Comparison of ENCODE assay signal across 19 mouse cellular contexts in genomic region chr9:114019012-114019762, GRCm38 (mm10). TPM values are rescaled to one million over a fixed set of nuclear protein-coding genes. Genes with fewer than 3 reads are reported as not detected.
DNase-seq lines count a peak whose midpoint lies in the region; ATAC-seq lines count a peak whose summit lies in the region.
"Had no signal": no experiment of that assay in that cellular context is flagged by ENCODE, and none has a peak within 500 bp of the region (broad histone marks: within the 10 kb centered on the region; RNA-seq: fewer than 3 reads in every experiment).

No protein-coding gene starts in this region.

- ATAC-seq in common myeloid progenitor, adult 5-6 weeks (replicated peaks; ENCODE audit: low read depth, poor library complexity, severe bottlenecking) = 0 out of 2 replicates have a peak, but pooled peaks have one; percentile 4
- ATAC-seq in megakaryocyte, adult 5-6 weeks (ENCODE audit: poor library complexity, severe bottlenecking) = peak; percentile 56
- ATAC-seq: forebrain, embryonic 13.5 days; forebrain, embryonic 16.5 days; intestine, postnatal 0 days had no signal

- DNase-seq in 416B (ENCODE audit: low read depth) = peak; percentile 57
- no peak for DNase-seq in frontal cortex, postnatal 10 days (ENCODE audit: low spot score in 2 of 2)
- DNase-seq in kidney, adult 9 months = no peak
- no peak for DNase-seq in adrenal gland, adult 2 months
- DNase-seq: adrenal gland, adult 8-10 months; adrenal gland, postnatal 25 days; cerebellum, adult 2 months; cerebellum, postnatal 10 days; cerebellum, postnatal 36 days; gastrocnemius, adult 2 months; gastrocnemius, postnatal 25 days had no signal

RNA-seq across cellular contexts. Expression of gene Fbxl2, which starts 26.8 kb away (rescaled TPM):
- 0.49 and 0.78 TPM in 2 replicates for total RNA-seq in common myeloid progenitor, adult 5-6 weeks (2017)
- 3.5 TPM in 2 replicates for total RNA-seq in megakaryocyte, adult 5-6 weeks (2015)
- 3.8 and 6.7 TPM in 2 replicates for total RNA-seq in megakaryocyte, adult 5-6 weeks (2017)
- 1 to 10 TPM; 1.9 to 2.1 TPM for total RNA-seq in adrenal gland, adult 2 months (2021)
- 4.3 TPM in 2 replicates for polyA plus RNA-seq in adrenal gland, adult 2 months (2012; rRNA removed)

RNA-seq across cellular contexts. Expression of gene Susd5, which starts 37.8 kb away (rescaled TPM):
- total RNA-seq in common myeloid progenitor, adult 5-6 weeks (2017) = not detected in 2 replicates
- total RNA-seq in megakaryocyte, adult 5-6 weeks (2015) = 0.32 TPM in 1 of 2 replicates, not detected in the other
- total RNA-seq in megakaryocyte, adult 5-6 weeks (2017) = not detected in 2 replicates
- under 1 TPM in 1 of 2 experiments, not detected in 1; 0.31 TPM for total RNA-seq in adrenal gland, adult 2 months (2021)
- polyA plus RNA-seq in adrenal gland, adult 2 months (2012; rRNA removed) = 0.29 TPM in 2 replicates
- total RNA-seq: CH12.LX; hematopoietic stem cell, adult 5-6 weeks had no signal
- polyA plus RNA-seq: forebrain, embryonic 13.5 days; forebrain, embryonic 16.5 days; G1E had no signal
